Mouse (Mus musculus): ENCODE results near the gene Tsr2. TPM values are rescaled to one million over a fixed set of nuclear protein-coding genes. Genes with fewer than 3 reads are reported as not detected.

Gene Tsr2
- polyA plus RNA-seq, 1 experiment from 2014 or later = 28.4 TPM

- Histone ChIP-seq H3K4me1 (ENCODE audit: control insufficient read depth, insufficient read depth, low read length) (peaks cover 5% of the 10 kb centered on the region), H3K27ac (ENCODE audit: low read length) (no peak overlapping the region), H3K36me3 (ENCODE audit: control insufficient read depth, insufficient read depth, low read length) (no peaks in the 10 kb centered on the region), H3K4me3 (replicated peaks; ENCODE audit: low read length) (no peak overlapping the region), H3K9me3 (replicated peaks; ENCODE audit: control insufficient read depth, low read length) (no peaks in the 10 kb centered on the region), H3K27me3 (ENCODE audit: control insufficient read depth, insufficient read depth, low read length) (no peaks in the 10 kb centered on the region; the same call in 1 of the 2 replicates), H3K9ac (ENCODE audit: low read length) (no peak overlapping the region), H3K4me2 (ENCODE audit: low read depth, low read length) (peak overlapping the region; percentile 52; the same call in 1 of the 2 replicates)
- no peak for ATAC-seq (ENCODE audit: insufficient read depth, low FRiP score)
- WGBS = 46% methylated on average over 8 of the region's 8 CpGs
Observed at GRCm38 (mm10) chrX:151049661-151050215, 46.6 kb downstream of the Tsr2 start.

GRCm38 (mm10) chrX:151047431-151048058 lies 48.8 kb downstream of the Tsr2 start:
- 17% methylated on average over 51 of the region's 56 CpGs for WGBS
- Histone ChIP-seq H3K27me3 (ENCODE audit: control insufficient read depth, insufficient read depth, low read length) (no peaks in the 10 kb centered on the region; the same call in 1 of the 2 replicates), H3K27ac (ENCODE audit: low read length) (peak overlapping the region; percentile 85), H3K9me3 (replicated peaks; ENCODE audit: control insufficient read depth, low read length) (no peaks in the 10 kb centered on the region), H3K4me1 (ENCODE audit: control insufficient read depth, insufficient read depth, low read length) (no peaks in the 10 kb centered on the region), H3K4me2 (ENCODE audit: low read depth, low read length) (peak overlapping the region; percentile 52), H3K4me3 (replicated peaks; ENCODE audit: low read length) (peak overlapping the region; percentile 63), H3K36me3 (ENCODE audit: control insufficient read depth, insufficient read depth, low read length) (no peaks in the 10 kb centered on the region), H3K9ac (ENCODE audit: low read length) (peak overlapping the region; percentile 84)
- ATAC-seq (ENCODE audit: insufficient read depth, low FRiP score) = peak; percentile 63

GRCm38 (mm10) chrX:151046777-151047430 lies 49.4 kb downstream of the Tsr2 start:
- Histone ChIP-seq H3K9ac (ENCODE audit: low read length) (peak overlapping the region; percentile 84), H3K4me2 (ENCODE audit: low read depth, low read length) (peak overlapping the region; percentile 52), H3K9me3 (replicated peaks; ENCODE audit: control insufficient read depth, low read length) (no peaks in the 10 kb centered on the region), H3K36me3 (ENCODE audit: control insufficient read depth, insufficient read depth, low read length) (no peaks in the 10 kb centered on the region), H3K27me3 (ENCODE audit: control insufficient read depth, insufficient read depth, low read length) (no peaks in the 10 kb centered on the region; the same call in 1 of the 2 replicates), H3K27ac (ENCODE audit: low read length) (peak overlapping the region; percentile 85), H3K4me3 (replicated peaks; ENCODE audit: low read length) (peak overlapping the region; percentile 63), H3K4me1 (ENCODE audit: control insufficient read depth, insufficient read depth, low read length) (no peaks in the 10 kb centered on the region)
- 24% methylated on average over 52 of the region's 62 CpGs for WGBS
- ATAC-seq (ENCODE audit: insufficient read depth, low FRiP score) = peak; percentile 92

DNA sequence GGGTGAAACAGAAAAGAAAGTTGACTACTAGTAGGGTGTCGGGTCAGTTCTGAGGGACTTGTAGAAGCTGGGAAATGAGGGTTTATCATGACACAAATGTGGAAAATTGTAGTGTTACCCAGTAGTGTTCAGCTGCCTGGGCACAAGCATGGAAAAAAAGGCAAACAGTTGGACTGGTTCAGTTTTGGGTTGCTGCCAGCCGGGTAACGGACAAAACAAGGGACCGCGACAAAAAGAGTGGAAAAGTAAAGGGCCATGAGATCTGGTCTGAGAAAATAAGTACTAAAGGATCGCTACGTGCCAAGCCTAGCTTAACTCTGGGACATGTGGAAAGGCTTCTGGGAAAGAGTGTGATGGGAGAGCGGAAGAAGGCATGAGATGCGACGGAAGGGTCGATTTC lies 50.0 kb downstream of the Tsr2 start:
- H3K4me1 ChIP-seq (ENCODE audit: control insufficient read depth, insufficient read depth, low read length) = no peaks in the 10 kb centered on the region
- peak overlapping the region; percentile 85 for H3K27ac ChIP-seq (ENCODE audit: low read length)
- H3K4me2 ChIP-seq (ENCODE audit: low read depth, low read length) = peak overlapping the region; percentile 52
- H3K36me3 ChIP-seq (ENCODE audit: control insufficient read depth, insufficient read depth, low read length) = no peaks in the 10 kb centered on the region
- H3K4me3 ChIP-seq (replicated peaks; ENCODE audit: low read length) = peak overlapping the region; percentile 63
- 0 out of 2 replicates have a peak, but pooled peaks have one; percentile 3 for ATAC-seq (ENCODE audit: insufficient read depth, low FRiP score)
- WGBS = 34% methylated on average over 11 of the region's 11 CpGs
- no peaks in the 10 kb centered on the region; the same call in 1 of the 2 replicates for H3K27me3 ChIP-seq (ENCODE audit: control insufficient read depth, insufficient read depth, low read length)
- peak overlapping the region; percentile 84; the same call in 1 of the 2 replicates for H3K9ac ChIP-seq (ENCODE audit: low read length)
- H3K9me3 ChIP-seq (replicated peaks; ENCODE audit: control insufficient read depth, low read length) = no peaks in the 10 kb centered on the region

- H3K4me3 ChIP-seq (replicated peaks; ENCODE audit: low read length) = peak within 1 kb of the TSS; percentile 63
- H3K4me1 ChIP-seq (ENCODE audit: control insufficient read depth, insufficient read depth, low read length) = no peaks in the 10 kb centered on the region
- peak within 1 kb of the TSS; percentile 84 for H3K9ac ChIP-seq (ENCODE audit: low read length)
- H3K9me3 ChIP-seq (replicated peaks; ENCODE audit: control insufficient read depth, low read length) = no peaks in the 10 kb centered on the region
- no peak for ATAC-seq (ENCODE audit: insufficient read depth, low FRiP score)
- H3K27me3 ChIP-seq (ENCODE audit: control insufficient read depth, insufficient read depth, low read length) = no peaks in the 10 kb centered on the region; the same call in 1 of the 2 replicates
- 93% methylated on average over 8 of the region's 8 CpGs for WGBS
- H3K27ac ChIP-seq (ENCODE audit: low read length) = peak within 1 kb of the TSS; percentile 85
- no peaks in the 10 kb centered on the region for H3K36me3 ChIP-seq (ENCODE audit: control insufficient read depth, insufficient read depth, low read length)
- H3K4me2 ChIP-seq (ENCODE audit: low read depth, low read length) = peak within 1 kb of the TSS; percentile 52
Observed at GRCm38 (mm10) chrX:151045850-151046249, 50.5 kb downstream of the Tsr2 start, which contains the start of gene Fgd1. Gene Fgd1, plus strand, starts transcription at chrX:151046150.

- H3K4me1 ChIP-seq (ENCODE audit: control insufficient read depth, insufficient read depth, low read length) = no peaks in the 10 kb centered on the region
- whole genome bisulfite sequencing = 60% methylated on average over 5 of the region's 5 CpGs
- H3K9me3 ChIP-seq (replicated peaks; ENCODE audit: control insufficient read depth, low read length) = no peaks in the 10 kb centered on the region
Observed at GRCm38 (mm10) chrX:151041223-151041622, 55.1 kb downstream of the Tsr2 start.

More at GRCm38 (mm10) chrX:151041223-151041622, 55.1 kb downstream of the Tsr2 start:
- Histone ChIP-seq H3K27me3 (ENCODE audit: control insufficient read depth, insufficient read depth, low read length) (no peaks in the 10 kb centered on the region; the same call in 1 of the 2 replicates), H3K4me2 (ENCODE audit: low read depth, low read length) (no peak overlapping the region), H3K27ac (ENCODE audit: low read length) (no peak overlapping the region), H3K36me3 (ENCODE audit: control insufficient read depth, insufficient read depth, low read length) (no peaks in the 10 kb centered on the region), H3K9ac (ENCODE audit: low read length) (no peak overlapping the region), H3K4me3 (replicated peaks; ENCODE audit: low read length) (no peak overlapping the region)
- ATAC-seq (ENCODE audit: insufficient read depth, low FRiP score) = no peak

Other genes starting within 250 kb of the Tsr2 start
- 25.2 and 26.7 TPM in 2 replicates for gene Gnl3l, start 79.2 kb downstream of the Tsr2 start, polyA plus RNA-seq (2015; fragmentation: Nextera tagmentation; extraction: Ambion mirVana)
- 5.5 and 6.7 TPM in 2 replicates for gene Fgd1, start 50.4 kb downstream of the Tsr2 start, polyA plus RNA-seq (2015; fragmentation: Nextera tagmentation; extraction: Ambion mirVana)
- gene Wnk3, start 101.5 kb upstream of the Tsr2 start, polyA plus RNA-seq (2015; fragmentation: Nextera tagmentation; extraction: Ambion mirVana) = 0.67 and 1.2 TPM in 2 replicates
- gene Fam120c, start 247.6 kb upstream of the Tsr2 start, polyA plus RNA-seq (2015; fragmentation: Nextera tagmentation; extraction: Ambion mirVana) = 3.1 and 3.3 TPM in 2 replicates

Measured in stomach, embryonic 16.5 days (tissue).